Mouse (Mus musculus): Measurements from ENCODE around the gene Inca1. TPM values are rescaled to one million over a fixed set of nuclear protein-coding genes. Genes with fewer than 3 reads are reported as not detected.

Gene Inca1
- total RNA-seq, 2 experiments from 2014 or later = 1.8 to 2.2 TPM

DNA sequence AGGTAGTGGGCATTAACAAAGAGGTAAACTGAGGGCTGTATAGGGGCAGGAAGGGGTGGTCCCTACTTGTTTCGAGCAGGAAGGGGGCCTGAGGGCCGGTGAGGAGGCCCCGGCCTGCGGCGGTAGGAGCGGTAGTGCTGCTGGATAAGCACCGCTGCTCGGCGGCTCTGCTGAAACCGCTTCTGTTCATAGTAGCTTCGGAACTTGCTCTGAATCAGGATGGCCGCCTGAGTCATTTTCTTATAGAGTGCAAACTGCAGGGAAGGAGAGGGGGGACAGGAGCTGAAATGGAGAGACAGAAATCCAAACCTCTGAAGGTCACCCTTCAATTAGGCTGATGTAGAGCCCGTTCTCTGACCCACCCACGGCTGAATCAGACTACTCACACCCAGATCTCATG lies 29.5 kb downstream of the Inca1 start:
- DNase-seq (ENCODE audit: low spot score in 2 of 2) = peak in 1 of 2 experiments; percentile 20

DNA sequence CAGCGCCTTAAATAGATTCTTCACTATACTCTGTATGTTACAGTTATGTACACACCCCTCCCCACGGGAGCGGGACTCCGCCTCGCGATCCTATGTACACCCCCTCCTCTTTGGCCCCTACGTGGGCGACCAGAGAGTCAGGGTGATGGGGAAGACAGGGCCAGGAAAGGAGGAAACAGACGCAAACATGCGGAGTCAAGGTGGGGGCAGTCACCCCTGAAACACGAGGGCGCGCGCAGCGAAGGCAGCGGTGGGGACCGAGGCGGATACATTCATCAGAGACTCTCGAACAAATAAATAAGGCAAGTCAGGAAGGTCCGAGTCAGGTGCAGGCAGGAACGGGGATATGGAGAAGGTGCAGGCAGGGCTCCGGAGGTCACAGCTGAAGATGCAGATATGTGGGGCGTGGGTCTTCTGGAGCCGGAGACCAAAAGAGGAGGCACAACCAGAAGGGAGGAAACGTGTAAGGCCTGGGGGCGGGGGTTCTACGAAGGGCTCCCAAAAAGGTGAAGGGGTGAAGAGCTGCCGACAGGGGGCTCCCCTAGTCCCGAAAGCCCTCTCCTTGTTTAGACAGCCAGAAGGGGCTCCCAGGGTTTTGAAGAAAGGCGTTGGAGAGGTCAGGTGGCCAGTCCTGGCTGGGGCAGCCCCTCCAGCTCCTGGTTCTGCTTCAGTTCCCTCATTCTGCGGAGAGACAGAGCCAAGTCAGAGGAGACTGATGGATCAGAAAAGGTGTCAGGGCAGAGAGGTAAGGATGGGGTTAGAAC lies 30.2 kb downstream of the Inca1 start:
- peak; percentile 41 to 48 for DNase-seq (ENCODE audit: low spot score in 2 of 2)

DNA sequence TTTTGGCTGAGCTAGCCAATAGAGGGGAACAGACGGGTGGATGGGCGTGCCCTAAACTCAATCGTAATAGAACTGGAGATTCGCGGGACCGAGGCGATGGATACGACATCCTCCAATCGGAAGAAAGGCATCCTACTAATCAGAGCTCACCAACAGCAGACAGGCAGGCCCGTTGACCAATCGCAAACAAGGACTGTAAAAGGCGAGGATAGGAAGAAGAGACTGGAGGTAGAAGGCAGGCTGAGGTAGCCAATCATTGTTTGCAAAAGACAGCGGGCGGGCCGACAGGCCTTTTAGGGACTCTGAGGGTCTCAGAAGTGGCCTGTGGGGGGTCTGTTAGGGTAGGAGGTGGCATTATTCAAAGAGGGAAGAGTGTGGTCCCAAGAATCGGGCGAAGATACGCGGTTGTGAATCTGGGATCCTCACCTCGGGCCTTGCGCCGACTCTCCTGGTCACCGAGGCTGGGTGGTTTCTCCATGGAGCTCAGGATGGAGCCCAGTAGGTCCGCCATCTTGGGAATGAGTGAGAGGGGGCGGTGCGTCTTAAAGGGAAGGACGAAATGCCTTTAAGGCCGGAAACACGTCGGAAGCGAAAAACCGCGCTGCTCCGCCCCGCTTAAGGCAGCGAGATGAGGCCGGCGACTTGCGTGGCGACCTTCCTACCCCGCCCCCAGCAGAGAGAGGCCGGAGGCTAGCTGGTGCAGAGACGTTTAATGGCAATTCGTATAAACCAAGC lies 31.0 kb downstream of the Inca1 start, which contains the start of gene Spag7:
Gene Spag7, minus strand, starts transcription at position 646 of the 735 bp plus-strand sequence.
- peak; percentile 95 to 98 for DNase-seq (ENCODE audit: low spot score in 2 of 2)

DNA sequence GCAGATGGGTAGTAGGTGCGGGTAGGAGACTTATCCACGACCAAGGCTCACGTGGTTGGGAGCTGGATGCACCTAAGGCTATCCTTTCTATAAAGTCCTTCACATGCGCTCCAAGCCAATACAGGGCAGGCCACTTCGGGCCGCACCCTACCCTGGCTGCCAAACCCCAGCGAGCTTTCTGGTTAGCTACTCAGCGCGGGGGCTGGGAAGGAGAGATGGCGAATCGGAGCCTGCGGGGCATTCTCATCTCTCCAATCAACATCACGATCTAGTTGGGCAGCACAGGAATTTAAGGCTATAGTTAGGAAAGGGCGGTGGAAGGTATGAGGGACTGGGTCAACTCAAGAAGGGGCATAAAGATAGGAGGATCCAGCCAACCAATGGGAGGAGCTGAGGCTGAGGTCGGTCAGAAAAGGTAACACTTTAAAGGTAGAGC lies 31.6 kb downstream of the Inca1 start:
- peak; percentile 65 to 84 for DNase-seq (ENCODE audit: low spot score in 2 of 2)

DNA sequence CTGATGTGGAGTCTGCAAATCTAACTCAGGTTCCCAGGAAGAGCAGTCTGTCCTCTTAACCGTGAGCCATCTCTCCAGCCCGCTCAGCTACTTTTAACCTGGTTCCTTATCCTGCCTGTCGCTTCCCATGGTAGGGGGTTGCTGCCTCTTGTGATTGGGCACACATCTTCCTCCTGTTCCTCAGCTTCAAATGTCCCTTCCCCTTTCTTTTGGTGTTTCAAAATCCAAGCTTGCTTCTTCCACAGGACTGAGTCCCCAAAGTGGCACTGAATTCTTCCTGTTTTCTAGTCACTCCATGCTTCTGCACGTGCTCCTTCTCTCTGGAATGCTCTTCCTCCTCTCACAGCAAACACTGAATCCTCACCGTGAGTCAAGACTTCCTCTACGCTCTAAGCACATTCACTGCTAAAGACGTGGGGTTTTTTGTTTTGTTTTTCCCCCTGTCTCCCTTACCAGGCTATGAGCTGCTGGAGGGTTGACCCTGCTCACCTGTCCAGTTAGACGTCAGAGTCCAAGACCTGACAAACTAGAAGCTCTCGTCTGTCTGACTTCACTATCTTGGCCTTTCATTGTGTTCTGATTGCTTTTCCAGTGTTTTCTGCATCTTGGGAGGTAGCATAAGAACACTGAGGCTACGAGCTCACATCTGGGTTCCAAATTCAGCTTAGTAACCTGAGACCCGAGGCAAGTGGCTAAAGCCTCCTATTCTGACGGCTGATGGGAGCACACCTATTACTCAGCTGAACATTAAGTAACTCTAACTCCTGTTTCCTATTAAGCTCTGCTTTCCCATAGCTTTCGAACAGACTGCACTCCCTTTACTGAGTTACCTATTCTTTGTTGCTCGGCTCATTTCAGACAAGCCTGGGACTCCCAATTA lies 32.4 kb downstream of the Inca1 start:
- DNase-seq (ENCODE audit: low spot score in 2 of 2) = no peak

DNA sequence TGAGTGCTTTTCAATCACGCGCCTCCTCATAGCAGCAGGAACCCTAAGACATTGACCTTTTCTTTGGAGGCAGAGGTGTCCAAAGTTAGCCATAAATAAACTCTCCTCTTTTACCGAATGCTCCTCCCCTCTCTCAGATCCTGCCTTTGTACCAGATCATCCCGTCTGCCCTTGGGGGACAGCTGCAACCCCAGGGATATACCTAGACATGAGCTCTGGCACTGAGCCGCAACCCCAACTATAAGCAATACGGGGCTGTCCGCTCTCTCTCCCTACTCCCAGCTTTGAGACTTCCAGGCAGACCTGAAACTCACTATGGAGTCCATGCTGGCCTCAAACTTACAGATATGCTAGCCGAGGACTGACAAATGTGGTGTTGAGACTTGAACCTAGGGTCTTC lies 33.3 kb downstream of the Inca1 start:
- DNase-seq (ENCODE audit: low spot score in 2 of 2) = no peak

DNA sequence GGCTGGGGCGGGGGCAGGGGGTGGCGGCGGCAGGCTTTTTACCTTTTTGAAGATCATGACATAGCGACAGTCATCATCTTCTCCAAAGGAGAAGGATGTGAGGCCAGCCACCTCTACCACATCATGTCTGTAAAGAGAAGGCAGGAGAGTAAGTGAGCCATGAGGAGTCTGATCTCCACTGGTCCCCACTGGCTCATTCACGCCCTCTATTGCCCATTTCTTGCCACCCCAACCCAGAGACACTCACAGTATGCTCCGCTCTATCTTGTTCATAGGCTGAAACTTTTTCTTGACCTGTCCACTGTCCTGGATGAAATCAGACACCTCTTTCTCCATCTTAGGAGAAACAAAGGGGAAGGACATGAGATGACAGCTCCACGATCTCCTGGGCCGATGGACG lies 35.2 kb downstream of the Inca1 start:
- DNase-seq (ENCODE audit: low spot score in 2 of 2) = no peak

DNA sequence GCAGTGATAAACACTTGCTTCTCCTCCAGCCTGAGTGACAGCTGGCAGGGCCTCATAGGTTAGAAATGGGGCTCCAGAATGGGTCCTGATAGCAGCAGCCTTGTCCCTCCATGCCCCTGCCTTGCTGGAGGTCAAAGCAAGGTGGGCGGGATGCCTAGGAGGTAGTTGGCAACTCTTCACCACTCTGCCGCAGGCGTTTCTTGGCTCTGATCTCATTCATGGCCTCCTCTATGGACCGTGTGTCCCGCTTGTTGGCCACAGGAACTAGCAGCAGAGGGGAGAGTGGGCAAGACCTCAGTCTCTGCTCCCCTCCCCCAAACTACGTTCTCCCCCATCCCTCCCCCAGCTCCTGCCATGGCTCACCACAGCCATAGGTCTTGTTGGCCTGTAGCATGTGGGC lies 36.0 kb downstream of the Inca1 start:
- no peak for DNase-seq (ENCODE audit: low spot score in 2 of 2)

DNA sequence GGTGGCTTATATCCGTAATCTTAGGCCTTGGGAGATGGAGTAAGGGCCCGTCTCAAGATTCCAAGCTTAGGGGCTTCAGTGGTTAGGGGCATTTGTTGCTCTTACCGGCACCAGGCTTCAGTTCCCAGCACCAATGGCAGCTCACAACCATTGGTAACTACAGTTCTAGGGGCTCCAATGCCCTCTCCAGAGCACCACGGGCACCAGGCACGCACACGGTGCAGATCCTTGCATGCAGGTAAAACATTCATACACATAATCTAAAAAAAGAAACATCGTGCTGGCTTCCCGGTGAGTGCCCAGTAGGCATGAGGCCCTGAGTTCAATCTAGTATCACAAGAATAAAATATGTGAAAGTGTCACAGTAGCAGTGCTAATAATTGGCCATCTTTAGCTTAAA lies 36.9 kb downstream of the Inca1 start:
- no peak for DNase-seq (ENCODE audit: low spot score in 2 of 2)

DNA sequence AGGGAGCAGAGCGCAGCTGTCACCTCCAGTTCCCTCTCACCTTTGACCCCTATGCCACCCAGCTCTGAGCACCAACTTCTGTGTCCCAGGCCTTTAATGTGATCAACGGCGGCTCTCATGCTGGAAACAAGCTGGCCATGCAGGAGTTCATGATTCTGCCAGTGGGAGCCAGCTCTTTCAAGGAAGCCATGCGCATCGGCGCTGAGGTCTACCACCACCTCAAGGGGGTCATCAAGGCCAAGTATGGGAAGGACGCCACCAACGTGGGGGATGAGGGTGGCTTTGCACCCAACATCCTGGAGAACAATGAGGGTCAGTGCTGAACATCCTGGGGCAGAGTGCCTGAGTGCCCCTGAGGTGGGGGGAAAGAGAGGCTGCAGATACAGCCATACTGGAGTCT lies 39.4 kb downstream of the Inca1 start:
- DNase-seq (ENCODE audit: low spot score in 2 of 2) = no peak

DNA sequence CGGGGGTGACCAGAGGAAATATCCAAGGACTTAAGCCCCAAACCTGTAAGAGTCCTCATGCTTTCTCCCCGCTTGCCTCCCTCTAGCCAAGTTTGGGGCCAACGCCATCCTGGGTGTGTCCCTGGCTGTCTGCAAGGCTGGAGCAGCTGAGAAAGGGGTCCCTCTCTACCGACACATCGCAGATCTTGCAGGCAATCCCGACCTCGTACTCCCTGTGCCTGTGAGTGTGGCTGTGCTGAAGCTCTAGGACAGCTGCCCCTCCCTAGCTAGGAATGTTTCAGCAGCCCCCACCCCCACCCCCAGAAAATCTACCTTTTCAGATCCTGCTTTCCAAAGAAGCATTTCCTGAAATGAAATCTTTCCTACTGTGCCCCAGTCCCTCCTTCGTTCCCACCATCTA lies 41.0 kb downstream of the Inca1 start:
- no peak for DNase-seq (ENCODE audit: low spot score in 2 of 2)

DNA sequence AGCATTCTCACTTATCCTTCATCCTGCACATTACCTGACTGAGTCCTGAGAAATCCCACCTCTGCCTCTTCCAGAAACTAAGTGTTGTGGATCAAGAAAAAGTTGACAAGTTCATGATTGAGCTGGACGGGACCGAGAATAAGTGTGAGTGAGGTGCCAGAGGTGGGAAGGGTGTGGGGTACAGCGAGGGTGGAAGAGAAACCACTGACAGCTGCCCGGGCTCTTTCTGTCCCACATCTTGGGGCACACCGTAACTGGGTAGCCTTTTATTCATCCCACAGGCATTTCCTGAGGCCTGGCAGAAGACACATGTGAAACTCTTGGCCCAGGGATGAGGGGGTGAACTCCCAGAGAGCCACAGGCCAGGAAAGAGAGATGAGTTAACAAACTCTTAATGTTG lies 41.4 kb downstream of the Inca1 start:
- no peak for DNase-seq (ENCODE audit: low spot score in 2 of 2)

DNA sequence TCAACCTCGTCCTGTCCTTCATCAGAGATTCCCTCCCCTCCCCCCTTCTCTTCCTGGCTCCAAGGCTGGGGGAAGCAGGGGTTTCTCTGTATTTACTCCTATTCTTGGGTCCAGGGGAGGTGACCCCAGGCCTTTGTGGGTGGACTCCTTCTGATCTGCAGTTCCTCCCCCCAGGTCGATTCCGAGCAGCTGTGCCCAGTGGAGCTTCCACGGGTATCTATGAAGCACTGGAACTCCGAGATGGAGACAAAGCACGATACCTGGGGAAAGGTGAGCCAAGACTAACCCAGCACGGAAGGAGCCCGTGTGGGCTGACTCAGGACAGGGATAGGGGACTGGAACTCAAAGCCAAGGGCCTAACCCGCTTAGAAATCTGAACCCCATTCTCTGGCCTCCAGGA lies 42.0 kb downstream of the Inca1 start:
- DNase-seq (ENCODE audit: low spot score in 2 of 2) = no peak

DNA sequence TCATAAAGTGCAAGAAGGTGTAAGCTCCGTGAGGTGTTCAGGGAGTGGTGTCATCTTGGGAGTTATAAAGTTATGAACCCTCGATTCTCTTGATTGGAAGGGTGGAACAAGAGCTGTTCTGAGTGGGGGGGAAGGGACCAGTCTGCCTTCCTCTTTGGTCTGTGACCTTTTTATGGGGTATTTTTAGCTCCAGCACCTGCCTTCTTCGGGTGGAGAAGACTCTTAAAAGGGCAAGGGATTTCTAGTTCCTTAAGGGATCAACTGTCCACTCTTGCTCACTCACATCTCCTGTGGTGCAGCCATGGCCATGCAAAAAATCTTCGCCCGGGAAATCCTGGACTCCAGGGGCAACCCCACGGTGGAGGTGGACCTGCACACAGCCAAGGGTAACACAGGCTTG lies 42.4 kb downstream of the Inca1 start:
- DNase-seq (ENCODE audit: low spot score in 2 of 2) = no peak

DNA sequence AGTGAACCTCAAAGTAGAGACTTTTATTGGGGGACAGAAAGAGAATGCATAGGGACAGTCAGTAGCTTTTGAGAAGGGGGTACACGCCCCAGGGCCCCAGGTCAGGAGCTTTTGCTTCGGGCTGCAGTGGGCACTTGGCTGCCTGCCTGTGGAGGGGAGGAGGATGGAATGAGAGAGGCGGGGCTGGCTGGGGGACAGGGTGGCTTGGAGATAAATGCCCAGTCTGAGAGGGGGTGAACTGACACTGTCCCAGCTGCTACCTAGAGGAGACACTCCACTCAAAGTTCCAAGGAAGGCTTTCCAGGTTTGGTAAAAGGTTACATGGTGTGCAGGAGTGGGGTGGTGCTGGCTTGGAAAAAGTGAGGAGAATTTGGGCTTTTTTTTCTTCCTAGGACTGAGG lies 43.0 kb downstream of the Inca1 start, which contains the start of gene Eno3:
Gene Eno3, plus strand, starts transcription at position 239 of the 400 bp plus-strand sequence.
- DNase-seq (ENCODE audit: low spot score in 2 of 2) = no peak

DNA sequence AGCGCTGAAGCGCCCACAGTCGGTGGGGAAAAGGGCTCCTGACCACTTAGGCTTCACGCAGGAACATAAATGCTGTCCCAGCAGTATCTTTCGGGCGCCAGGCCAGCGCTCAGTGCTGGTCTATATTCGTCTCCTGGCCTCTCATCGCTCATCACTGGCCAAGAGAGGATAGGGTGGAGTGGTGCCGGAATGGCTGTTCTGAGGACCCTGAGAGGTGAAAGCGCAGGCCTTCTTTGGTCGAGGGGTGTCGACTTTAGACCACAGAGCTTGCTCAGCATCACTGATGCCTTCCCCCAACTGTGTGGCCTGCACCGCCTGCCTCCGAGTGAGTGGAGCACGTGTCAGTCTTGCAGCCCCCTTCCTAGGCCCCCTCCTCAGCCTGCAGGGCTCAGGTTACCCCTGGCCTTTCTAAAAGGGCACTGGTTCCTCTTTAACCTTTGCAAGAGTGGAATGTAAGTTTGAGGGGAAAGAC lies 43.5 kb downstream of the Inca1 start:
- no peak for DNase-seq (ENCODE audit: low spot score in 2 of 2)

DNA sequence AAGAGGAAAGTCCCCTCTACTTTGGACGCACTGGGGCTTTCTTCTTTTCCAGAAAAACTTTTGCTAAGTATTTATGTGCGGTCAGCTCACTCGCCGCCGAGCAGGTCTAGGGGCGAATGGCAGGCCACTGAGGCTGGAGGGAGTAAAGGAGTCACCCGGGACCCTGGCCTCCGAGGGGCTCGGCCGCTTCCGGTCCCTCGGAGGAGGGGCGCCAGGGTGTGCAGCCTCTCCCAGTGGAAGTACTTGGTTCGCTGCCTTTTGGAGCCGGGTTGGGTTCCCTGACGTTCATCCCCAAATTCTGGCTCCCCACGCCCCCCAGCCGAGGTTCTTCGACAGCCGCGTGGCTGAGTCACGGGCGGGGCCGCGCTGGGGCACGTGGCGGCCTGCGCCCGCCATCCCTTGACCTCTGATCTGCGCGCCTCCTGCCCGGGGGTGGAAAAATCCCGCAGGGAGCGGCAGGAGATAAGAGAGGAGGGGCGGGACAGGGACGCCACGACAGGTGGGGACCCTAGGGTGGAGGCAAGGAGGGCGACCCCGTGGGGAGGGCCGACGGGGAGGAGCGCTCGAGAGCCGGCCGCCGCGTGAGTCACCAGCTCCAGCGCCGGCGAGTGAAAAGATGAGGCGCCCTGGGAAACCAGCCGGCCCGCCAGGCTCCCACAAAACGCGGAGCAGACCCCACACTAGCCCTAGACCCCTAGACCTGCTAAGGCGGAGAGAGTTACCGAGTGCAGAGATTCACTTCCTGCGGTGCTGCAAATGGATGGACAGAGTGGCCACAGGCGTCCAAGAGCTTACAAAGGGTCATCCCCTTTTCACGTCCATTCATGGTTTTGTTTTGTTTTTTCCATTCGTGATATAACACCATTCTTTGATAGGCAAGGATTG lies 44.1 kb downstream of the Inca1 start:
- DNase-seq (ENCODE audit: low spot score in 2 of 2) = no peak

DNA sequence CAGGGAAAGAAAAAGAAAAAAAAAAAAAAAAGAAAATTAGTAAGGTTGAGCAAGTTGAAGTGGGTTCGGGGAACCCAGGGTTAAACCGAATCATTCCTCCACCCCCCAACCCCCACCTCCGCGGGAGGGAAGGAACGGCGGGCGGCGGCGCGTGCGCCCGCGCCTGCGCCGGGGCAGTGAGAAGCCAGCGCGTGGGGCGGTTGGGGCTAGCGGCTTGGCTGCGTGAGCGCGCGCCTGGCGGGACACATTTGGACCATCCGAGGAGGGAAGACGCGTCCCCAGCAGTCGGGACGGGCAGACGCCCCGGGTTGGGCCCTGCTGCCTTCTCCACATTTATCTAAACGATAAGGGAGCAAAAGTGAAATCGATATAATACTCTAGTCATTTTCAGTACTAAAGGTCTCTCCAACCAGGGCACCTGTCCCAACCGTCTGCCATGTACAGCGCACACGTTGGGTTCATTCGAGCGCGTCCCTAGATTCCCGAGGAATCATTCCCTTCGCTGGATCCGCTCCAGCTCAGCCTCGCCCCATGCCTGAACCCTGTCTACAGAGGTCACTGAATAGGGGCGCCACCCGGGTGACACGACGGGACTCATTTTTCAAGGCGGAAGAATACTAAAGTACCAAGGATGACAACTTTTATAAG lies 44.9 kb downstream of the Inca1 start:
- DNase-seq (ENCODE audit: low spot score in 2 of 2) = peak; percentile 68 to 80

DNA sequence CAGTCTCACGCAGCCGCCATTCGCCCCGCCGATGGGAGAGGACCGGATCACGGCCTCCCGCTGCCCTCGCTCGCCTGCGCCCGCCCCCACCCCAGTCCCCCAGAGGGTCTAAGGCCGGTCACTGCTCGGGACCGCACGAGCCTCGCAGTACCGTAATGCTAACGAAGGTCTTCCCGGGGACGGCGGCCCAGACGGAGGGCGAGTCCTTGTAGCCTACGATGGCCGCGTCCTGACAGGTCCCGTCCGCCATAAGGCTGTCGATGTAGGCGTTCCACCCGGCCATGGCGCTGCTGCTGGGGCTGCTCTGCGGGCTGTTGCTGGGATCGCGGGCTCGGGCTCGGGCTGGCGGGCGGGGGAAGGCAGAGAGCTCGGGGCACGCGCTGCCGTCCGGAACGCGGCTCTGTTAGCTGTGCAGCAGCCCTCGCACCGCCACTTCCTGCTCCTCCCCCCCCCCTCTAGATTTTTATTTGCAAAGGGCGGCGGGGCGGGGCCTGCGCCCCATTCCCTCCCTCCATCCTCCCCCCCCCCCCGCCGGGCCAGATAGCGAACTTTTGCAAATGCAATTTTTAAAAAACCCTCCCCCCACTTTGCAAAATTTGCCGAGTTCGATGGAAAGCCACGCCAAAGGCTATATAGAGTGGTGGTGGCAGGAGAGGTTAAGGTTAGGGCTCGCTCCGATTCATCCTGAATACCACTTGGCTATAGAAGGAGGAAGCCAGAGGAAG lies 45.6 kb downstream of the Inca1 start, which contains the start of gene Pfn1:
Gene Pfn1, minus strand, starts transcription at position 447 of the 725 bp plus-strand sequence.
- DNase-seq (ENCODE audit: low spot score in 2 of 2) = peak; percentile 63 to 68
